ENCODE assay signal across 13 mouse cellular contexts in the genomic region with DNA sequence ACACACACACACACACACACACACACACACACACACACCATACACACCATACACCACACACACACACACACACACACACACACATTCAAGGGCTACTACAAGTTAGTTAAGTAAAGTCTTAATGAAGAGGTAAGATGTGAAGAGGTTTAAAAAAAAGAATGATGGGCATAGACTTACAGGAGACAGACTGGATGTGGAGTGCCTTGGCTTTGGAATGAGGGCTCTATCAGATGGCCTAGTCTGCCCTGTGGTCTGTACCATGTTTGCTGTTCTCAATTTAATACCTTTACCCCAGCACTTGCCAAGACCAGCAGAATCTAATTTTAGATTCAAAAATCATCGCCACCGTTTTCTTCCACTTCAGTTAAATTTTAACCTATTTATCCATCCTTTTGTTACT. TPM values are rescaled to one million over a fixed set of nuclear protein-coding genes. Genes with fewer than 3 reads are reported as not detected.
DNase-seq lines count a peak whose midpoint lies in the region; ATAC-seq and TF ChIP-seq lines count a peak whose summit lies in the region.
"Had no signal": no experiment of that assay in that cellular context is flagged by ENCODE, and none has a peak within 500 bp of the region (broad histone marks: within the 10 kb centered on the region; RNA-seq: fewer than 3 reads in every experiment).

No protein-coding gene starts in this region.

- no peaks in the 10 kb centered on the region for H3K27me3 ChIP-seq in cerebellum, adult 2 months (ENCODE audit: control insufficient read depth, insufficient read depth, low read length)
- H3K27me3 ChIP-seq in heart, embryonic 15.5 days, result no peaks in the 10 kb centered on the region
- no peaks in the 10 kb centered on the region; the same call in 1 of the 2 replicates for H3K27me3 ChIP-seq in midbrain, embryonic 12.5 days
- no peaks in the 10 kb centered on the region for H3K27me3 ChIP-seq in midbrain, embryonic 16.5 days (ENCODE audit: control insufficient read depth, insufficient read depth, low read depth, low read length)
- H3K27me3 ChIP-seq: intestine, embryonic 15.5 days; neural tube, embryonic 13.5 days had no signal

- no peak overlapping the region for H3K4me2 ChIP-seq in heart, embryonic 15.5 days
- H3K4me2 ChIP-seq in midbrain, embryonic 12.5 days (replicated peaks), result no peak overlapping the region
- H3K4me2 ChIP-seq in midbrain, embryonic 16.5 days (ENCODE audit: low read length), result no peak overlapping the region
- H3K4me2 ChIP-seq: intestine, embryonic 15.5 days; neural tube, embryonic 13.5 days had no signal

- peak in 1 of 2 experiments; percentile 49 for DNase-seq in cerebellum, adult 2 months
- DNase-seq in cerebellum, adult 11 months, result no peak
- no peak for DNase-seq in heart, postnatal 25 days (ENCODE audit: low spot score)
- DNase-seq in skeletal muscle tissue, adult 2 months (ENCODE audit: low read depth, low spot score), result peak; percentile 69
- no peak for DNase-seq in testis, postnatal 10 days (ENCODE audit: low spot score)
- DNase-seq: adrenal gland, postnatal 36 days had no signal

- H3K36me3 ChIP-seq in heart, embryonic 15.5 days, result no peaks in the 10 kb centered on the region
- no peaks in the 10 kb centered on the region for H3K36me3 ChIP-seq in midbrain, embryonic 12.5 days
- H3K36me3 ChIP-seq in midbrain, embryonic 16.5 days (ENCODE audit: control insufficient read depth, insufficient read depth, low read length), result no peaks in the 10 kb centered on the region
- H3K36me3 ChIP-seq: intestine, embryonic 15.5 days; neural tube, embryonic 13.5 days had no signal

- no peak for ATAC-seq in heart, embryonic 15.5 days (replicated peaks; ENCODE audit: insufficient number of reproducible peaks, insufficient read depth, low FRiP score, low read depth)
- ATAC-seq in midbrain, embryonic 12.5 days (ENCODE audit: low FRiP score, low read depth), result 0 out of 2 replicates have a peak, but pooled peaks have one; percentile 8
- ATAC-seq in midbrain, embryonic 16.5 days, result no peak

- no peak for TF ChIP-seq CTCF in cerebellum, adult 2 months (IDR thresholded peaks at IDR 0.05; ENCODE audit: borderline replicate concordance, insufficient read depth, low read depth, low read length)

- H3K9ac ChIP-seq in heart, embryonic 15.5 days, result no peak overlapping the region
- H3K9ac ChIP-seq in midbrain, embryonic 12.5 days (replicated peaks), result no peak overlapping the region
- H3K9ac ChIP-seq in midbrain, embryonic 16.5 days (ENCODE audit: low read depth, low read length), result no peak overlapping the region
- H3K9ac ChIP-seq: intestine, embryonic 15.5 days; liver, embryonic 14.5 days; neural tube, embryonic 13.5 days had no signal

- H3K4me1 ChIP-seq in cerebellum, adult 2 months (ENCODE audit: control insufficient read depth, insufficient read depth, low read length), result peaks cover 8% of the 10 kb centered on the region; the same call in 1 of the 2 replicates
- H3K4me1 ChIP-seq in heart, embryonic 15.5 days (replicated peaks), result peaks cover 47% of the 10 kb centered on the region
- H3K4me1 ChIP-seq in midbrain, embryonic 12.5 days, result peaks cover 14% of the 10 kb centered on the region
- H3K4me1 ChIP-seq in midbrain, embryonic 16.5 days (ENCODE audit: control insufficient read depth, insufficient read depth, low read length), result peaks cover 2% of the 10 kb centered on the region; the same call in 1 of the 2 replicates

- no peak overlapping the region for H3K4me3 ChIP-seq in cerebellum, adult 2 months (replicated peaks; ENCODE audit: insufficient read depth, low read depth, low read length)
- H3K4me3 ChIP-seq in heart, embryonic 15.5 days, result no peak overlapping the region
- H3K4me3 ChIP-seq in midbrain, embryonic 12.5 days, result no peak overlapping the region
- H3K4me3 ChIP-seq in midbrain, embryonic 16.5 days (ENCODE audit: low read depth, low read length), result no peak overlapping the region
- H3K4me3 ChIP-seq: intestine, embryonic 15.5 days; neural tube, embryonic 13.5 days had no signal

- H3K9me3 ChIP-seq in heart, embryonic 15.5 days (replicated peaks), result no peaks in the 10 kb centered on the region
- H3K9me3 ChIP-seq in midbrain, embryonic 12.5 days, result no peaks in the 10 kb centered on the region
- H3K9me3 ChIP-seq in midbrain, embryonic 16.5 days (replicated peaks; ENCODE audit: control insufficient read depth, low read length, poor library complexity, severe bottlenecking), result no peaks in the 10 kb centered on the region
- H3K9me3 ChIP-seq: intestine, embryonic 15.5 days; neural tube, embryonic 13.5 days had no signal

- peak overlapping the region; percentile 64 for H3K27ac ChIP-seq in cerebellum, adult 2 months (ENCODE audit: insufficient read depth, low read length)
- H3K27ac ChIP-seq in heart, embryonic 15.5 days, result peak overlapping the region; percentile 50
- no peak overlapping the region for H3K27ac ChIP-seq in midbrain, embryonic 12.5 days (replicated peaks)
- no peak overlapping the region for H3K27ac ChIP-seq in midbrain, embryonic 16.5 days (ENCODE audit: low read length)
- H3K27ac ChIP-seq: intestine, embryonic 15.5 days; kidney, postnatal 0 days; liver, embryonic 14.5 days; neural tube, embryonic 13.5 days had no signal

- 1% methylated on average over 2 of the region's 2 CpGs for WGBS in cerebellum, adult 2 months
- WGBS in heart, embryonic 15.5 days, result 24% methylated on average over 2 of the region's 2 CpGs
- WGBS in midbrain, embryonic 12.5 days, result 82% methylated on average over 2 of the region's 2 CpGs
- whole genome bisulfite sequencing in midbrain, embryonic 16.5 days, result 77% methylated on average over 2 of the region's 2 CpGs

- TF ChIP-seq POLR2A in cerebellum, adult 2 months (IDR thresholded peaks at IDR 0.05; ENCODE audit: borderline replicate concordance, insufficient read depth, low read length), result no peak

- intact Hi-C loops in heart, postnatal 25 days (cut with DNase I), result no loop called here

RNA-seq across cellular contexts. Expression of gene Mbnl1, which starts 41.1 kb away (rescaled TPM):
- 62.7 and 66.7 TPM in 2 replicates for polyA plus RNA-seq in cerebellum, adult 2 months (2012; rRNA removed)
- polyA plus RNA-seq in heart, embryonic 15.5 days (2015; fragmentation: Nextera tagmentation; extraction: Ambion mirVana), result 72.9 and 82.7 TPM in 2 replicates
- total RNA-seq in heart, postnatal 25 days (2021), result 100 to 1,000 TPM; 191 to 197 TPM
- 30.5 and 33.3 TPM in 2 replicates for polyA plus RNA-seq in midbrain, embryonic 12.5 days (2016; fragmentation: Nextera tagmentation; extraction: Ambion mirVana)
- 46.8 and 48.7 TPM in 2 replicates for polyA plus RNA-seq in midbrain, embryonic 16.5 days (2015; fragmentation: Nextera tagmentation; extraction: Ambion mirVana)

Comparison
In these comparisons a context has a peak if more than half of its experiments do, and no peak if none do; other contexts are left out.
1. H3K27ac ChIP-seq: peak in cerebellum, adult 2 months (single experiment) and heart, embryonic 15.5 days (single experiment); none in midbrain, embryonic 12.5 days (single experiment) and midbrain, embryonic 16.5 days (single experiment).